Mouse (Mus musculus) common myeloid progenitor, adult 5-6 weeks (primary cell): ENCODE results near the gene Tmem151a. TPM values are rescaled to one million over a fixed set of nuclear protein-coding genes. Genes with fewer than 3 reads are reported as not detected.
"Not testable (repeated sequence)": the region's sequence is repeated elsewhere in the genome, so short reads cannot be mapped to it uniquely, and the experiment has no call there.

Experiments
- ATAC-seq: replicated peaks from 2 replicates; pipeline ENCODE4 v1.8.0; 2016; ENCODE audit warnings: low read depth, mild to moderate bottlenecking, moderate TSS enrichment, inconsistent platforms; ENCODE audit not compliant: poor library complexity, severe bottlenecking
- total RNA-seq: library from RNA; stranded (forward); fragments of 200-1000, 187-1606 nt; gene quantifications from 2 replicates; pipeline ENCODE4 v1.2.3, GENCODE M21; 2017

The Tmem151a gene
- total RNA-seq, 1 experiment from 2014 or later: not detected

GRCm38 (mm10) chr19:5095887-5096474 lies 10.7 kb upstream of the Tmem151a start:
- no peak for ATAC-seq

GRCm38 (mm10) chr19:5094746-5095417 lies 9.6 kb upstream of the Tmem151a start:
- ATAC-seq: no peak

DNA sequence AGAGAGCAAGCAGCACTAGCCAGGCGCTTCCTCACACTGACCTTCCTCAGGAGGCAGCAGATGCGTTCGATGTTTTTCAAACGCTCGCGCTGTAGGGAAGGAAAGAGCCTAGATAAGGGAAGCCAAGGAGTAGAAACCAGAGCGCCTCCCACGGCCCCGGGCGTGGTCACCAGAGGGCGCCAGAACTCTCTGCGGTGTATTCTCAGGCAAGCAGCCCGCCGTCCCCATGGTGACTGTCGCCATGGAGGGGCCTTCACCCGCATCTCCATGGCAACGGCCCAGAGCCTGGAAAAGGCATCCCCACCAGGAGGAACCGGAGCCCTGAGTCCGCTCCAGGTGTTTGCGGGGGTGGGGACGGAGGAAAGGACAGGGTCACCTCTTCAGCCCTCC lies 8.9 kb upstream of the Tmem151a start:
- peak; percentile 89 for ATAC-seq

DNA sequence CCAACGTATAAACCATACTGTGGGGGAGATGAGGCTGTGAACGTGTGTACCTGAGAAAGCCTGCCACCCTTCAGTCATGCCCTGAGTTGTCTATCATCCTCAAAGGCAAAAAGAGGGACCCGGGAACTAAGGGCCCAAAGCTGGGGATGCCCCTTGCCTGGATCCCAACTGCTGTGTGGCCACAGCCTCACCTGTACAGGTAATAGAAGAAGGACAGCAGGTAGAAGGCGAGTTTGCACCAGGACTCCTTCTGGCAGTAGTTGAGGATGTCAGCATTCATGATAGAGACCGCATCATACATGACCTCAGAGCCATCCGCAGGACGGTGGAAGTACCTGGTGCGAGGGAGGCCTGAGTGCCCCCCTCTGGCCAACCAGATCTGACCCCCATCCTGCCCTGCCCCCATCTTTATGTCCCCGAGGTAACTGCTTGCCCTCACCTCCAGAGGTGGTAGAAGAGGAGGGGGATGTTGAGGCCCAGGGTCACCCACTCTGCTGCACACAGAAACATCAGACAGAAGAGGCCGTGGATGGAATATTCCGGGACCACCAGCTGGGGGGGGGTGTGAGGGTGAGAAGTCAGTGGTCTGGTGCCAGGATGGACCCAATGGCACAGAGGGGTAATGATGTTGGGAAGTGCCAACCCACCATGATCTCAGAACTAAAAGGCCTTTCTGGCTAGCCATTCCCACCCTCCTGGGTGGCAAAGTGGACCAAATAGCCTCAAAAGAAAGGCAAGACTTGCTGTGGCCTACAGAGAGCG lies 8.3 kb upstream of the Tmem151a start:
- no peak for ATAC-seq

DNA sequence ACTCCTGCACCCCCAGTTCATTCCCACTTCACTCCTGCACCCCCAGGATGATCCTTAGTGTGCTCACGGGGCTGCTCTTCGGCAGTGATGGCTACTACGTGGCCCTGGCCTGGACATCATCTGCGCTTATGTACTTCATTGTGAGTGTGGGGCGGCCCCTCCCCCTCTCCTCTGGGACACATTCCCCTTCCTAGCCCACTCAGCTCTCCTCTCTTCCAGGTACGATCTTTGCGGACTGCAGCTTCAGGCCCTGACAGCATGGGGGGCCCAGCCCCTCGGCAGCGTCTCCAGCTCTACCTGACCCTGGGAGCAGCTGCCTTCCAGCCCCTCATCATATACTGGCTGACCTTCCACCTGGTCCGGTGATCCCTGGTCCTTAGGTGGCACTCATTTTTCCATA lies 6.8 kb upstream of the Tmem151a start:
- no peak for ATAC-seq

DNA sequence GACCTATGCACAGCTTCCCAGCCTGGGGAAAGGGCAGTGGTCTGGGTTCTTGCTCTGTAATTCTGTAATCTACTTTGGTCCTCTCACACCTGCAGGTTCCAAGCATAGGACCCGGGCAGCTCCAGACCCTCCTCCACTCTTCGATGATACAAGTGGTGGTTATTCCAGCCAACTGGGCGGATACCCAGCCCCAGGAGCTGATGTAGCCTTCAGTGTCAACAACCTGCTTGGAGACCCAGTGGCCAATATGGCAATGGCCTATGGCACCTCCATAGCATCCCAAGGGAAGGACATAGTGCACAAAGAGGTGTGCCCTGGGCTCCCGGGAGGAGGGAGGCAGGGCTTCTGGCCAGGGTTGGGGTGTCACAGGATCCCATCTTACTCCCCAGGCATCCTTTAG lies 4.0 kb upstream of the Tmem151a start:
- ATAC-seq: no peak

GRCm38 (mm10) chr19:5087884-5088728 lies 2.8 kb upstream of the Tmem151a start, which contains the start of gene Yif1a:
TSS of gene Yif1a (plus strand) at chr19:5088538.
- ATAC-seq: peak; percentile 88

DNA sequence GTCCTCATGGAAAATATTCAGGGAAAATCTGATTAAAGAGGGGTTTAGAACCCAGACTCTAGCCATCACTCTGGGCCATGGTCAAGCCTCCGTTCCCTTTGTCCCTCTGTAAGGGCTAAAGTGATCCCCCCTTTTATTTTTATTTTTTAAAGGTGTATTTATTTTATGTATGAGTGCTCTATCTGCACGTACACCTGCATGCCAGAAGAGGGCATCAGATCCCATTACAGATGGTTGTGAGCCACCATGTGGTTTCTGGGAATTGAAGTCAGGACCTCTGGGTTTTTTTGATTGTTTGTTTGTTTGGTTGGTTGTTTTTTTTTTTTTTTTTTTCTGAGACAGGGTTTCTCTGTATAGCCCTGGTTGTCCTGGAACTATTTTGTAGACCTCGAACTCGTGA lies 1.2 kb upstream of the Tmem151a start:
- ATAC-seq: not testable (repeated sequence)

GRCm38 (mm10) chr19:5084834-5085144 lies 542 bp downstream of the Tmem151a start:
- no peak for ATAC-seq

GRCm38 (mm10) chr19:5083961-5084833 lies 1.1 kb downstream of the Tmem151a start:
- no peak for ATAC-seq

GRCm38 (mm10) chr19:5082596-5082995 lies 2.7 kb downstream of the Tmem151a start:
- no peak for ATAC-seq

- no peak for ATAC-seq
Measured at GRCm38 (mm10) chr19:5082005-5082404, 3.3 kb downstream of the Tmem151a start.

- ATAC-seq: no peak
Measured at GRCm38 (mm10) chr19:5079279-5079678, 6.1 kb downstream of the Tmem151a start.

DNA sequence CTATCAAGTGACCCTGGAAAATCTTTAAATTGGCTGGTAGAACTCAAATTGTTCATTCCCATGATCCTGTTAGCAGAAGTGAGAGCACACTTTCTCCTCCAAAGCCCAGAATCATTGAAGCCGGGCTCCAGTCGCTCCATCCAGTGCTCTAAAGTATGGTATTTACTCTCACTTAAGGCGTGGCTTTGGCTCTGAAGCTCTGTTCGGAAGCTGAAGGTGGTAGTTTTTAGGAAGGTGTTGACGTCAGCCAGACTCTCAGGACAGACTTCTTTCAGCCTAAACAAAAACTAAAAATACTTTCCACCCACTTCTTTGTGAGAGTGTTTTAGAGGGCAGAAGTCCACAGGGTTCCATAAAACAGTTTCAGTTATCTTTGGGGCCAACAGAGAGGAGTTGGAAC lies 11.8 kb downstream of the Tmem151a start:
- ATAC-seq: no peak

GRCm38 (mm10) chr19:5073028-5073427 lies 12.3 kb downstream of the Tmem151a start:
- ATAC-seq: no peak; the same call in 1 of the 2 replicates

GRCm38 (mm10) chr19:5072389-5073019 lies 12.8 kb downstream of the Tmem151a start:
- ATAC-seq: no peak

DNA sequence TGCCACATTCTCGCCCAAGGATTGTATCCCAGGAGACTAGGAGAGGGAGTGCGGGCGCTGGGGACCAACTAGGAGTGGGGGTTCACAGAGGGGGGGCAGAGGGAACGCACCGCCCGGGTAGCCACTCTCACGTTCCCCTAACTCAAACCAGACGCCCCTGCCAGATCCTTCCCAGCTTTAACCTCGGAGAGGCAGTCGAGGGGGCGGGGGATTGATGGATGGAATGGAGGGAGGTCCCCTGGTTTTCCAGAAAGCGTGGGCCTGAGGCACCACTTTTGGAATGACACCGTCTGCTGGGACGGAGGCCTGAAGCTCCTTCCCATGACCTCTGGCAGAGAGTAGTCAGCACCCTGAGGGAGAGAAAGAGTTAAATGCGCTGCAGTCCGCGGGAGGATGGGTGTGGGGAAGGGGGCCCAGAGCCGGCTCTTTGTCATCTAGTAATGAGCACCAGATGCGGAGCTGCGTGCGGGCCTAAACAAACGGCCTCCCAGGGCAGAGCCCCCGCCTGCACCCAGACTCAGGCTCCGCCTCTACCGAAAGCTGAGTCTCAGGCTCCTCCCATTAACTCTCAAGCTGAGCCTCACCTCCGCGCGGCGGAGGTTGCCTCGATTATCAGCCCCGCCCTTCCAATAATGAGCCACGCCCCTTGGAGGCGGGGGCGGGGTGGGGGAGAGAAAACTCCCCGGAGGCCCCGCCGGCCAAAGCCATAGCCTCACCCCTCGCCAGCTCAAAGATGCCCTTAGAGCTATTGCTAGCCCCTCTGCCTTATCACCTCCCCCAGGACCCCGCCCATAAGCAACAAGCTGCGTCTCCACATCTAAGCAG lies 13.6 kb downstream of the Tmem151a start:
- peak; percentile 76 for ATAC-seq

DNA sequence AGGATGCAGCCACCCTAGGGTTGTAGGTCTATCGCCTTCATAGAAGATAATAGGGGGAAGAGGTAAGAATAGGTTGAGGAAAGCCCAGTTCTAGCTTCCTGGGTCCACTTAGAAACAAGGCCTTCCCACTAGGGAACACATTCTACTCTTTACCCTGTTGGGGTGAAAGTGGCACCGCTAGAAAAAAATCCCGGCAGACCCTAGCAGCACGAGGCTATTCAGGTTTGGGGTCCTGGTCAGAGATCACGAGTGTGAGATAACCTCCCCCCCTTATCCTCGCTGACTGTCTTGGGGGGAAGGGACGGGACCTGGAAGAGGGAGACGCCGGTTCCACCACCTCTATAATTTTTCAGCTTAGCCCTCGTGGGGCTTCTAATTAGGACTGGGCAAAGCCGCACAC lies 14.3 kb downstream of the Tmem151a start:
- ATAC-seq: no peak
